Mouse (Mus musculus) left cerebral cortex, adult 9 months (tissue): ENCODE results near the gene Car15.

Experiments used
- DNase-seq, 2 experiments: peaks; one replicate each; pipeline ENCODE4 v3.0.0; 2022; ENCODE audit warnings: low spot score in 2 of 2

The Car15 gene

GRCm38 (mm10) chr16:17838051-17838450, at the start of gene Car15:
Gene Car15 (minus strand): TSS chr16:17838364.
- DNase-seq: no peak

- DNase-seq: no peak
These were observed 46.0 kb upstream of the Car15 start for GRCm38 (mm10) chr16:17884116-17884515.

- DNase-seq: no peak
These were observed 44.0 kb upstream of the Car15 start for GRCm38 (mm10) chr16:17882196-17882595.

- peak in 1 of 2 experiments; percentile 39 for DNase-seq
These were observed 41.4 kb upstream of the Car15 start for GRCm38 (mm10) chr16:17879571-17879970.

- DNase-seq: no peak
These were observed 37.9 kb upstream of the Car15 start for GRCm38 (mm10) chr16:17876096-17876495.

- DNase-seq: no peak
These were observed 37.0 kb upstream of the Car15 start for GRCm38 (mm10) chr16:17875174-17875573.

GRCm38 (mm10) chr16:17872995-17873394, 34.8 kb upstream of the Car15 start:
- no peak for DNase-seq

- DNase-seq: no peak
These were observed 33.1 kb upstream of the Car15 start for GRCm38 (mm10) chr16:17871248-17871647.

GRCm38 (mm10) chr16:17865770-17866169, 27.6 kb upstream of the Car15 start:
- no peak for DNase-seq

- no peak for DNase-seq
These were observed 27.1 kb upstream of the Car15 start for GRCm38 (mm10) chr16:17865293-17865692.

GRCm38 (mm10) chr16:17858592-17858991, 20.4 kb upstream of the Car15 start:
- no peak for DNase-seq

- no peak for DNase-seq
These were observed 19.0 kb upstream of the Car15 start for GRCm38 (mm10) chr16:17857157-17857556.

- DNase-seq: no peak
These were observed 15.1 kb upstream of the Car15 start for GRCm38 (mm10) chr16:17853263-17853662.

GRCm38 (mm10) chr16:17851860-17852259, 13.7 kb upstream of the Car15 start:
- no peak for DNase-seq

GRCm38 (mm10) chr16:17851331-17851730, 13.2 kb upstream of the Car15 start:
- DNase-seq: no peak

GRCm38 (mm10) chr16:17849486-17849885, 11.3 kb upstream of the Car15 start:
- DNase-seq: no peak

- DNase-seq: peak in 1 of 2 experiments; percentile 71
These were observed 10.8 kb upstream of the Car15 start for GRCm38 (mm10) chr16:17848928-17849327.

- DNase-seq: no peak
These were observed 10.3 kb upstream of the Car15 start for GRCm38 (mm10) chr16:17848431-17848830.

- DNase-seq: no peak
These were observed 5.7 kb upstream of the Car15 start for GRCm38 (mm10) chr16:17843701-17844365.

GRCm38 (mm10) chr16:17842437-17842836, 4.3 kb upstream of the Car15 start:
- no peak for DNase-seq

GRCm38 (mm10) chr16:17839976-17840375, 1.8 kb upstream of the Car15 start:
- DNase-seq: no peak

- DNase-seq: no peak
These were observed 2.7 kb downstream of the Car15 start for GRCm38 (mm10) chr16:17835481-17835880.

- no peak for DNase-seq
These were observed 3.6 kb downstream of the Car15 start for GRCm38 (mm10) chr16:17834543-17834942.
